Mouse (Mus musculus) bone marrow macrophage, adult 2 months (primary cell): ENCODE results near the gene Prpsap1.

Experiments
- CTCF ChIP-seq: IDR thresholded peaks from 2 replicates; pipeline ENCODE4 v1.5.1; 2012; ENCODE audit warnings: low read depth, mild to moderate bottlenecking, low read length, moderate library complexity
- POLR2A ChIP-seq: IDR thresholded peaks from 2 replicates; pipeline ENCODE4 v1.6.1; 2012; ENCODE audit warnings: mild to moderate bottlenecking, low read depth, low read length, borderline replicate concordance

GRCm38 (mm10) chr11:116428872-116429859 is 64.8 kb downstream of the Prpsap1 start:
- TF ChIP-seq CTCF (no peak), POLR2A (no peak)
